ENCODE assay signal across 20 mouse cellular contexts in the genomic region with DNA sequence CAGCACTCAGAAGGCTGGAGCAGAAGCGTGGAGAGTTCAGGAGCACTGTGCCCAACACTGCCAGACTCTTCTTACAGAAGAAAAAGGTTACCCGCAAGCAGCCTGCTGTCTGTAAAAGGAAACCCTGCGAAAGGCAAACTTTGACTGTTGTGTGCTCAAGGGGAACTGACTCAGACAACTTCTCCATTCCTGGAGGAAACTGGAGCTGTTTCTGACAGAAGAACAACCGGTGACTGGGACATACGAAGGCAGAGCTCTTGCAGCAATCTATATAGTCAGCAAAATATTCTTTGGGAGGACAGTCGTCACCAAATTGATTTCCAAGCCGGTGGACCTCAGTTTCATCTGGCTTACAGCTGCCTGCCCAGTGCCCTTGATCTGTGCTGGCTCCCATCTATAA. TPM values are rescaled to one million over a fixed set of nuclear protein-coding genes. Genes with fewer than 3 reads are reported as not detected.
DNase-seq lines count a peak whose midpoint lies in the region; ATAC-seq lines count a peak whose summit lies in the region.
"Had no signal": no experiment of that assay in that cellular context is flagged by ENCODE, and none has a peak within 500 bp of the region (broad histone marks: within the 10 kb centered on the region; RNA-seq: fewer than 3 reads in every experiment).

No protein-coding gene starts in this region.

- H3K27ac ChIP-seq in liver, embryonic 11.5 days (ENCODE audit: low read depth, low read length): no peak overlapping the region
- H3K27ac ChIP-seq in hindbrain, embryonic 16.5 days (ENCODE audit: low read depth, low read length): no peak overlapping the region
- no peak overlapping the region for H3K27ac ChIP-seq in midbrain, embryonic 13.5 days
- H3K27ac ChIP-seq: forebrain, embryonic 10.5 days; heart, embryonic 13.5 days; hindbrain, embryonic 13.5 days; limb, embryonic 15.5 days; midbrain, embryonic 10.5 days had no signal

- no peaks in the 10 kb centered on the region for H3K4me1 ChIP-seq in liver, embryonic 11.5 days (replicated peaks; ENCODE audit: control insufficient read depth, insufficient read depth, low read length)
- no peaks in the 10 kb centered on the region for H3K4me1 ChIP-seq in hindbrain, embryonic 16.5 days (ENCODE audit: control insufficient read depth, insufficient read depth, low read depth, low read length)
- no peaks in the 10 kb centered on the region for H3K4me1 ChIP-seq in midbrain, embryonic 13.5 days (replicated peaks)
- H3K4me1 ChIP-seq: forebrain, embryonic 10.5 days; heart, embryonic 13.5 days; hindbrain, embryonic 13.5 days; limb, embryonic 15.5 days; midbrain, embryonic 10.5 days had no signal

- 35% methylated on average over 7 of the region's 7 CpGs for WGBS in liver, embryonic 11.5 days
- 82% methylated on average over 7 of the region's 7 CpGs for WGBS in hindbrain, embryonic 16.5 days
- WGBS in midbrain, embryonic 13.5 days: 85% methylated on average over 7 of the region's 7 CpGs

- no peaks in the 10 kb centered on the region for H3K36me3 ChIP-seq in liver, embryonic 11.5 days (ENCODE audit: control insufficient read depth, insufficient read depth, low read length)
- H3K36me3 ChIP-seq in hindbrain, embryonic 16.5 days (ENCODE audit: control insufficient read depth, insufficient read depth, low read length): no peaks in the 10 kb centered on the region
- no peaks in the 10 kb centered on the region for H3K36me3 ChIP-seq in midbrain, embryonic 13.5 days
- H3K36me3 ChIP-seq: forebrain, embryonic 10.5 days; heart, embryonic 13.5 days; hindbrain, embryonic 13.5 days; limb, embryonic 15.5 days; midbrain, embryonic 10.5 days had no signal

- no peaks in the 10 kb centered on the region for H3K9me3 ChIP-seq in liver, embryonic 11.5 days (ENCODE audit: control insufficient read depth, low read length)
- H3K9me3 ChIP-seq in hindbrain, embryonic 16.5 days (ENCODE audit: control insufficient read depth, low read length): no peaks in the 10 kb centered on the region
- H3K9me3 ChIP-seq in midbrain, embryonic 13.5 days: no peaks in the 10 kb centered on the region
- H3K9me3 ChIP-seq: forebrain, embryonic 10.5 days; heart, embryonic 13.5 days; hindbrain, embryonic 13.5 days; limb, embryonic 15.5 days; midbrain, embryonic 10.5 days had no signal

- no peak overlapping the region for H3K4me2 ChIP-seq in liver, embryonic 11.5 days
- H3K4me2 ChIP-seq in hindbrain, embryonic 16.5 days (ENCODE audit: low read length): no peak overlapping the region
- no peak overlapping the region for H3K4me2 ChIP-seq in midbrain, embryonic 13.5 days (replicated peaks)
- H3K4me2 ChIP-seq: heart, embryonic 13.5 days; hindbrain, embryonic 13.5 days; limb, embryonic 15.5 days had no signal

- no peak overlapping the region for H3K4me3 ChIP-seq in liver, embryonic 11.5 days (ENCODE audit: low read depth, low read length)
- no peak overlapping the region for H3K4me3 ChIP-seq in hindbrain, embryonic 16.5 days (ENCODE audit: low read length)
- H3K4me3 ChIP-seq in midbrain, embryonic 13.5 days (replicated peaks): no peak overlapping the region
- H3K4me3 ChIP-seq: forebrain, embryonic 10.5 days; heart, embryonic 13.5 days; hindbrain, embryonic 13.5 days; limb, embryonic 15.5 days; midbrain, embryonic 10.5 days had no signal

- H3K9ac ChIP-seq in liver, embryonic 11.5 days (ENCODE audit: low read depth, low read length): no peak overlapping the region
- H3K9ac ChIP-seq in hindbrain, embryonic 16.5 days (ENCODE audit: low read depth, low read length): no peak overlapping the region
- H3K9ac ChIP-seq in midbrain, embryonic 13.5 days (replicated peaks): no peak overlapping the region
- H3K9ac ChIP-seq: heart, embryonic 13.5 days; hindbrain, embryonic 13.5 days; limb, embryonic 15.5 days had no signal

- DNase-seq in heart, adult 11 months: peak; percentile 95
- DNase-seq in heart, postnatal 4 days: no peak
- DNase-seq in liver: peak; percentile 2
- no peak for DNase-seq in liver, embryonic 11.5 days (ENCODE audit: low spot score)
- DNase-seq in brain, adult 2 months (ENCODE audit: low read depth, low spot score): peak; percentile 56
- DNase-seq: adrenal gland, postnatal 36 days; cerebellum, adult 18-20 months; kidney, adult 18-20 months; thymus, postnatal 25 days had no signal

- no peaks in the 10 kb centered on the region for H3K27me3 ChIP-seq in liver, embryonic 11.5 days (replicated peaks; ENCODE audit: control insufficient read depth, insufficient read depth, low read length)
- no peaks in the 10 kb centered on the region for H3K27me3 ChIP-seq in hindbrain, embryonic 16.5 days (replicated peaks; ENCODE audit: control insufficient read depth, insufficient read depth, low read length)
- H3K27me3 ChIP-seq in midbrain, embryonic 13.5 days: no peaks in the 10 kb centered on the region
- H3K27me3 ChIP-seq: heart, embryonic 13.5 days; hindbrain, embryonic 13.5 days; limb, embryonic 15.5 days had no signal

- ATAC-seq in liver, embryonic 11.5 days (replicated peaks; ENCODE audit: low FRiP score): no peak
- peak; percentile 95 for ATAC-seq in megakaryocyte progenitor cell, adult 5-6 weeks (replicated peaks; ENCODE audit: poor library complexity)
- no peak for ATAC-seq in hindbrain, embryonic 16.5 days
- no peak for ATAC-seq in midbrain, embryonic 13.5 days

RNA-seq across cellular contexts. Expression of gene Havcr2, which starts 25.8 kb away (rescaled TPM):
- total RNA-seq in heart, postnatal 4 days (2021): under 1 TPM; 0.14 to 0.20 TPM
- polyA plus RNA-seq in liver, embryonic 11.5 days (2014; fragmentation: Nextera tagmentation; extraction: Ambion mirVana): 0.15 TPM in 1 of 2 replicates, not detected in the other
- 0.07 and 0.27 TPM in 2 replicates for total RNA-seq in megakaryocyte progenitor cell, adult 5-6 weeks (2015)
- total RNA-seq in megakaryocyte progenitor cell, adult 5-6 weeks (2017): 0.54 and 0.92 TPM in 2 replicates
- 0.21 and 0.32 TPM in 2 replicates for polyA plus RNA-seq in hindbrain, embryonic 16.5 days (2015; fragmentation: Nextera tagmentation; extraction: Ambion mirVana)
- 0.08 and 0.11 TPM in 2 replicates for polyA plus RNA-seq in midbrain, embryonic 13.5 days (2015; fragmentation: Nextera tagmentation; extraction: Ambion mirVana)
- total RNA-seq: ES-E14; gastrocnemius, adult 18-20 months had no signal
- polyA plus RNA-seq: forebrain, embryonic 10.5 days had no signal

RNA-seq across cellular contexts. Expression of gene Gm12169, which starts 43.5 kb away (rescaled TPM):
- not detected for total RNA-seq in heart, postnatal 4 days (2021)
- not detected in 2 replicates for polyA plus RNA-seq in liver, embryonic 11.5 days (2014; fragmentation: Nextera tagmentation; extraction: Ambion mirVana)
- not detected in 2 replicates for total RNA-seq in megakaryocyte progenitor cell, adult 5-6 weeks (2015)
- total RNA-seq in megakaryocyte progenitor cell, adult 5-6 weeks (2017): not detected in 2 replicates
- polyA plus RNA-seq in hindbrain, embryonic 16.5 days (2015; fragmentation: Nextera tagmentation; extraction: Ambion mirVana): not detected in 2 replicates
- not detected in 2 replicates for polyA plus RNA-seq in midbrain, embryonic 13.5 days (2015; fragmentation: Nextera tagmentation; extraction: Ambion mirVana)
- total RNA-seq: adrenal gland, postnatal 36 days; ES-E14; gastrocnemius, adult 18-20 months; layer of hippocampus, postnatal 14 days had no signal
- polyA plus RNA-seq: forebrain, embryonic 10.5 days; heart, embryonic 13.5 days; hindbrain, embryonic 13.5 days; limb, embryonic 15.5 days; midbrain, embryonic 10.5 days had no signal

RNA-seq across cellular contexts. Expression of gene Med7, which starts 43.8 kb away (rescaled TPM):
- 10 to 100 TPM; 27.2 to 28.0 TPM for total RNA-seq in heart, postnatal 4 days (2021)
- polyA plus RNA-seq in liver, embryonic 11.5 days (2014; fragmentation: Nextera tagmentation; extraction: Ambion mirVana): 89.0 and 94.6 TPM in 2 replicates
- total RNA-seq in megakaryocyte progenitor cell, adult 5-6 weeks (2015): 63.6 and 72.4 TPM in 2 replicates
- total RNA-seq in megakaryocyte progenitor cell, adult 5-6 weeks (2017): 16.2 and 27.1 TPM in 2 replicates
- 59.2 and 59.8 TPM in 2 replicates for polyA plus RNA-seq in hindbrain, embryonic 16.5 days (2015; fragmentation: Nextera tagmentation; extraction: Ambion mirVana)
- polyA plus RNA-seq in midbrain, embryonic 13.5 days (2015; fragmentation: Nextera tagmentation; extraction: Ambion mirVana): 81.3 and 83.7 TPM in 2 replicates

Comparison
In these comparisons a context has a peak if more than half of its experiments do, and no peak if none do; other contexts are left out.
1. DNase-seq: peak in heart, adult 11 months (single experiment), liver (single experiment) and brain, adult 2 months (single experiment); none in heart, postnatal 4 days (single experiment) and liver, embryonic 11.5 days (single experiment).